Mouse (Mus musculus): ENCODE data around the gene Hoxa3.

Gene Hoxa3

GRCm38 (mm10) chr6:52168191-52169055 lies 44.7 kb downstream of the Hoxa3 start:
- DNase-seq (ENCODE audit: low read depth, low spot score): no peak

GRCm38 (mm10) chr6:52167736-52168161 lies 45.4 kb downstream of the Hoxa3 start:
- no peak for DNase-seq (ENCODE audit: low read depth, low spot score)

GRCm38 (mm10) chr6:52167176-52167575 lies 46.0 kb downstream of the Hoxa3 start:
- no peak for DNase-seq (ENCODE audit: low read depth, low spot score)

GRCm38 (mm10) chr6:52166431-52167077 lies 46.6 kb downstream of the Hoxa3 start:
- no peak for DNase-seq (ENCODE audit: low read depth, low spot score)

- DNase-seq (ENCODE audit: low read depth, low spot score): no peak
Observed at GRCm38 (mm10) chr6:52165441-52166370, 47.4 kb downstream of the Hoxa3 start.

- no peak for DNase-seq (ENCODE audit: low read depth, low spot score)
Observed at GRCm38 (mm10) chr6:52164626-52165440, 48.3 kb downstream of the Hoxa3 start, which contains the start of gene Hoxa2. Gene Hoxa2 (minus strand): TSS chr6:52164831.

- DNase-seq (ENCODE audit: low read depth, low spot score): no peak
Observed at GRCm38 (mm10) chr6:52164051-52164625, 49.0 kb downstream of the Hoxa3 start.

- no peak for DNase-seq (ENCODE audit: low read depth, low spot score)
Observed at GRCm38 (mm10) chr6:52163366-52164031, 49.6 kb downstream of the Hoxa3 start.

- DNase-seq (ENCODE audit: low read depth, low spot score): no peak
Observed at GRCm38 (mm10) chr6:52162611-52163365, 50.3 kb downstream of the Hoxa3 start.

- no peak for DNase-seq (ENCODE audit: low read depth, low spot score)
Observed at GRCm38 (mm10) chr6:52162093-52162380, 51.1 kb downstream of the Hoxa3 start.

GRCm38 (mm10) chr6:52161336-52162092 lies 51.6 kb downstream of the Hoxa3 start:
- no peak for DNase-seq (ENCODE audit: low read depth, low spot score)

- no peak for DNase-seq (ENCODE audit: low read depth, low spot score)
Observed at GRCm38 (mm10) chr6:52160511-52161335, 52.4 kb downstream of the Hoxa3 start.

GRCm38 (mm10) chr6:52159979-52160378 lies 53.2 kb downstream of the Hoxa3 start:
- DNase-seq (ENCODE audit: low read depth, low spot score): no peak

GRCm38 (mm10) chr6:52159164-52159761 lies 53.9 kb downstream of the Hoxa3 start:
- DNase-seq (ENCODE audit: low read depth, low spot score): no peak

- DNase-seq (ENCODE audit: low read depth, low spot score): peak; percentile 36
Observed at GRCm38 (mm10) chr6:52158276-52159051, 54.7 kb downstream of the Hoxa3 start, which contains the start of gene Hoxa1. Gene Hoxa1 (minus strand): TSS chr6:52158317.

- DNase-seq (ENCODE audit: low read depth, low spot score): no peak
Observed at GRCm38 (mm10) chr6:52157466-52158275, 55.5 kb downstream of the Hoxa3 start.

Data from brain, adult 2 months (tissue).